Mouse (Mus musculus) heart, adult 2 months (tissue): ENCODE data around the gene Olfr508. TPM values are rescaled to one million over a fixed set of nuclear protein-coding genes. Genes with fewer than 3 reads are reported as not detected.
"Not testable (repeated sequence)": the region's sequence is repeated elsewhere in the genome, so short reads cannot be mapped to it uniquely, and the experiment has no call there.

Experiments used
- DNase-seq, 2 experiments: peaks; one replicate each; pipeline ENCODE4 v3.0.0; 2021
- H3K27ac ChIP-seq: fragments of 200-600 bp; 2 replicates; pipeline ENCODE4 v1.8.1; 2022
- H3K27me3 ChIP-seq: fragments of 200-500 bp; 2 replicates; pipeline ENCODE4 v1.6.1; 2012; ENCODE audit warnings: mild to moderate bottlenecking, low read length, inconsistent platforms, mixed read lengths; ENCODE audit not compliant: control insufficient read depth, insufficient read depth
- H3K36me3 ChIP-seq: fragments of 200-500 bp; 2 replicates; pipeline ENCODE4 v1.6.1; 2012; ENCODE audit warnings: low read length, inconsistent platforms; ENCODE audit not compliant: control insufficient read depth, insufficient read depth
- H3K4me1 ChIP-seq: fragments of 200-500 bp; 2 replicates; pipeline ENCODE4 v1.6.1; 2011; ENCODE audit warnings: low read length; ENCODE audit not compliant: control insufficient read depth, insufficient read depth
- H3K4me3 ChIP-seq: fragments of 200-600 bp; 2 replicates; pipeline ENCODE4 v1.8.1; 2022
- H3K79me2 ChIP-seq: fragments of 200-500 bp; replicated peaks from 2 replicates; pipeline ENCODE4 v1.6.1; 2012; ENCODE audit warnings: mild to moderate bottlenecking, inconsistent platforms, low read length, moderate library complexity, mixed read lengths; ENCODE audit not compliant: control insufficient read depth, insufficient read depth
- H3K9ac ChIP-seq: fragments of 200-500 bp; 2 replicates; pipeline ENCODE4 v1.6.1; 2012; ENCODE audit warnings: low read depth, mild to moderate bottlenecking, control low read depth, inconsistent platforms, low read length, mixed read lengths
- CTCF ChIP-seq: fragments of 200-600 bp; IDR thresholded peaks from 2 replicates; pipeline ENCODE4 v1.8.1; 2022; ENCODE audit warnings: antibody characterized with exemption, mild to moderate bottlenecking, moderate library complexity
- EP300 ChIP-seq: fragments of 200-500 bp; IDR thresholded peaks from 2 replicates; pipeline ENCODE4 v1.6.1; 2011; ENCODE audit warnings: low read depth, low read length, control low read depth; ENCODE audit not compliant: insufficient read depth
- POLR2A ChIP-seq: fragments of 200-500 bp; IDR thresholded peaks from 2 replicates; pipeline ENCODE4 v1.6.1; 2011; ENCODE audit warnings: mild to moderate bottlenecking, low read depth, low read length, control low read depth; ENCODE audit not compliant: insufficient read depth
- WGBS: fragments of 180-500 bp; shearing (Covaris S2); methylation state at CpG from one replicate; pipeline ENCODE4 v1.1.7; 2018; 5-methylcytosine and 5-hydroxymethylcytosine counted together
- intact Hi-C: fragments of 180-260 bp; cut with DNase I; formaldehyde crosslinking; loops from one replicate; pipeline ENCODE4 v1.15.1; 2025
- long read RNA-seq: library from polyadenylated mRNA; stranded (forward); transcript quantifications from one replicate; pipeline ENCODE4 v2.0.0, GENCODE M21; 2021
- polyA plus RNA-seq: library from polyadenylated mRNA; depleted of rRNA; stranded (reverse); fragments of >200 nt; gene quantifications from 2 replicates; pipeline ENCODE4 v1.2.3, GENCODE M21; 2012; rRNA removed
- total RNA-seq, 2 experiments: library from RNA; stranded (reverse); gene quantifications; 2 replicates each; pipeline ENCODE4 v1.2.3; 2021

The Olfr508 gene
- total RNA-seq (not detected), polyA plus RNA-seq (not detected in 2 replicates)
- long read RNA-seq = 0 reads

- no peak for TF ChIP-seq CTCF
- TF ChIP-seq EP300 = no peak
- TF ChIP-seq POLR2A = no peak
- WGBS = 57% methylated on average over 3 of the region's 3 CpGs
- Histone ChIP-seq H3K4me3 (no peak within 1 kb of the TSS), H3K79me2 (no peaks in the 10 kb centered on the region), H3K36me3 (no peaks in the 10 kb centered on the region), H3K27ac (no peak within 1 kb of the TSS), H3K27me3 (no peaks in the 10 kb centered on the region), H3K9ac (no peak within 1 kb of the TSS), H3K4me1 (no peaks in the 10 kb centered on the region)
- intact Hi-C loops = no loop called here
- no peak for DNase-seq
Observed at GRCm38 (mm10) chr7:108629694-108630093, at the start of gene Olfr508. Gene Olfr508, plus strand, starts transcription at chr7:108629994.

DNA sequence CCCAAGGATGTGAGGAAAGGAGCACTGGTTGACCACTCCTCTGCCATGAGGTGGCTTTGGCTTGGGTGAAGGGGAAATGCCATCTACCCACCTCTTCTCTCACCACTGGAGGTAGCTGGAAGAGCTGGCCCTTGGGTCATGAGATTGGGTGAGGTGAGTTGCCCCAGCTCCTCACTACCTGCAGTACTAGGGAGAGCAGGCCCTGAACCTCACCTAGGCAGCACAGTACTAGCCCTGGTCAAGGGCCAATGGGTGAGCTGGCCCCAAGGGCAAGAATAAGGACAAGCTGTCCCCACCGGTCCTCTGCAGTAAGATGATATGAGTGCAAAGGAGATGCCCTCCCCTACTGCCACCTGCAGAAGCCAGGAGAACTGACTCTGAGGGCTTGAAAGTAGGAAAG is 40.0 kb upstream of the Olfr508 start:
- Histone ChIP-seq H3K9ac (no peak overlapping the region), H3K27ac (no peak overlapping the region)

GRCm38 (mm10) chr7:108601916-108602315 is 27.9 kb upstream of the Olfr508 start:
- H3K79me2 ChIP-seq, H3K4me1 ChIP-seq, intact Hi-C loops, H3K27me3 ChIP-seq, H3K4me3 ChIP-seq, H3K27ac ChIP-seq, H3K9ac ChIP-seq, H3K36me3 ChIP-seq, DNase-seq: not testable (repeated sequence)
- 57% methylated on average over 3 of the region's 3 CpGs for WGBS

More for the DNA sequence above, 40.0 kb upstream of the Olfr508 start:
- no peak for TF ChIP-seq POLR2A
- no peak for TF ChIP-seq CTCF
- no peak for TF ChIP-seq EP300
- WGBS = 75% methylated on average over 1 of the region's 1 CpGs
- H3K27me3 ChIP-seq = no peaks in the 10 kb centered on the region
- H3K4me3 ChIP-seq = no peak overlapping the region
- no peaks in the 10 kb centered on the region for H3K4me1 ChIP-seq
- H3K79me2 ChIP-seq = no peaks in the 10 kb centered on the region
- no peak for DNase-seq
- no peaks in the 10 kb centered on the region for H3K36me3 ChIP-seq
- intact Hi-C loops = no loop called here

DNA sequence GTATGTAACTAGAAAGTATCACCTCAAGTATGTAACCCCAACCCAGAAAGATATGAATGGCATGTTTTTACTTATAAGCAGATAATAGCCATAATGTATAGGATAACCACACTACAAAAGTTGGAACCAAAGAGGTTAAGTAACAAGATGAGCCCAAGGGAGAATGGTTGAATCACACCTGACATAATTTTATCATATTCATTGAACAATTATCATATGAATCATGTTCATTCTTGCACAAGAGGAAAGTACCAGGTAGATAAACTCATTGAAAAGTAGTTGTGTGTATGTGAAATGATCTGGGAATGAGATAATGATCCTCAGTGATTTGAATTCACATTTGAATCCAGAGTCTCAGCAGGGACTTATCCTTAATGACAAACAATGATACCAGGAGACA is 19.3 kb upstream of the Olfr508 start, which contains the start of gene Olfr506:
Olfr506 (plus strand) TSS at position 301 of the 400 bp plus-strand sequence.
- H3K27me3 ChIP-seq = no peaks in the 10 kb centered on the region
- no peak within 1 kb of the TSS for H3K9ac ChIP-seq
- H3K4me3 ChIP-seq = no peak within 1 kb of the TSS
- TF ChIP-seq POLR2A = no peak
- TF ChIP-seq CTCF = no peak
- no peak for TF ChIP-seq EP300
- H3K79me2 ChIP-seq = no peaks in the 10 kb centered on the region
- H3K36me3 ChIP-seq = no peaks in the 10 kb centered on the region
- H3K27ac ChIP-seq = no peak within 1 kb of the TSS
- intact Hi-C loops = no loop called here
- no peaks in the 10 kb centered on the region for H3K4me1 ChIP-seq
- no peak for DNase-seq

GRCm38 (mm10) chr7:108614110-108614509 is 15.7 kb upstream of the Olfr508 start:
- Histone ChIP-seq H3K4me1 (no peaks in the 10 kb centered on the region), H3K36me3 (no peaks in the 10 kb centered on the region), H3K27ac (no peak overlapping the region), H3K9ac (no peak overlapping the region), H3K27me3 (no peaks in the 10 kb centered on the region), H3K79me2 (no peaks in the 10 kb centered on the region), H3K4me3 (no peak overlapping the region)
- 65% methylated on average over 2 of the region's 2 CpGs for WGBS
- no peak for DNase-seq
- no peak for TF ChIP-seq CTCF
- no peak for TF ChIP-seq EP300
- TF ChIP-seq POLR2A = no peak
- intact Hi-C loops = no loop called here

DNA sequence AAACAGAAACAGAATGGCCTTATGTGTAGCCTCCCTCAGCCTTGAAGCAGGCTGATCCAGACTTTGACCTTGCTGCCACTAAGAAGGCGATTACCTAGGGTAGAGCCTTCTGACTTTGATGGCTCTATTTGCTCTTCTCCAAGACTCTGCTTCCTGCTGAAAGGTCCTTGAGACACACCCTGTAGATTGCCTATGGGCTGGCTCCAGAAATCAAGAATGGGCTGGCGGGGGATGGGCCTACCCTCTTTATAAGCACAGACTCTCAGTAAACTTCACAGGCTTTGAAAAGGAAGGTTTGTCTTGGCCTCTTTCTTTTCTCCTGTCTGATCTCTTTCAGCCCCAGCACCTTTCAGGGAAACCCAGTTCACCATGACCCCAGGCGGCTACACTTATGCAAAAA is 13.0 kb upstream of the Olfr508 start:
- H3K36me3 ChIP-seq, H3K4me1 ChIP-seq, H3K9ac ChIP-seq, H3K79me2 ChIP-seq, H3K27ac ChIP-seq, H3K4me3 ChIP-seq, intact Hi-C loops, DNase-seq, H3K27me3 ChIP-seq: not testable (repeated sequence)
- WGBS = 57% methylated on average over 3 of the region's 3 CpGs

GRCm38 (mm10) chr7:108621514-108621913 is 8.3 kb upstream of the Olfr508 start, which contains the start of gene Olfr507:
Gene Olfr507, plus strand, starts transcription at chr7:108621814.
- Histone ChIP-seq H3K4me1 (no peaks in the 10 kb centered on the region), H3K4me3 (no peak within 1 kb of the TSS), H3K27me3 (no peaks in the 10 kb centered on the region), H3K79me2 (no peaks in the 10 kb centered on the region), H3K9ac (no peak within 1 kb of the TSS), H3K27ac (no peak within 1 kb of the TSS), H3K36me3 (no peaks in the 10 kb centered on the region)
- WGBS = 61% methylated on average over 2 of the region's 2 CpGs
- intact Hi-C loops = no loop called here
- TF ChIP-seq CTCF = no peak
- no peak for TF ChIP-seq EP300
- no peak for TF ChIP-seq POLR2A
- DNase-seq = no peak
